Mouse (Mus musculus) embryonic facial prominence, embryonic 14.5 days (tissue): Measurements from ENCODE around the gene Zcchc3. TPM values are rescaled to one million over a fixed set of nuclear protein-coding genes. Genes with fewer than 3 reads are reported as not detected.

Experiments
- ATAC-seq: fragments of 200-750 bp; cut with Nextera tagmentation; 2 replicates; pipeline ENCODE4 v1.8.0; 2017; ENCODE audit warnings: low read depth, moderate number of reproducible peaks, moderate TSS enrichment
- DNase-seq: peaks from one replicate; pipeline ENCODE4 v3.0.0-alpha.2; 2015; ENCODE audit warnings: low spot score
- H3K27ac ChIP-seq: fragments of 300-500 bp; sonication (generic); replicated peaks from 2 replicates; pipeline ENCODE4 v1.5.1; 2014; ENCODE audit warnings: low read depth, mild to moderate bottlenecking, low read length, moderate library complexity
- H3K27me3 ChIP-seq: fragments of 300-500 bp; sonication (generic); replicated peaks from 2 replicates; pipeline ENCODE4 v1.6.1; 2014; ENCODE audit warnings: low read length; ENCODE audit not compliant: control insufficient read depth, insufficient read depth
- H3K36me3 ChIP-seq: fragments of 300-500 bp; sonication (generic); 2 replicates; pipeline ENCODE4 v1.6.1; 2014; ENCODE audit warnings: low read length, mixed read lengths; ENCODE audit not compliant: control insufficient read depth, insufficient read depth
- H3K4me1 ChIP-seq: fragments of 300-500 bp; sonication (generic); 2 replicates; pipeline ENCODE4 v1.6.1; 2014; ENCODE audit warnings: antibody characterized with exemption, low read length; ENCODE audit not compliant: control insufficient read depth, insufficient read depth
- H3K4me2 ChIP-seq: fragments of 300-500 bp; sonication (generic); 2 replicates; pipeline ENCODE4 v1.6.1; 2014; ENCODE audit warnings: low read depth, mild to moderate bottlenecking, low read length, moderate library complexity, mixed read lengths
- H3K4me3 ChIP-seq: fragments of 300-500 bp; sonication (generic); 2 replicates; pipeline ENCODE4 v1.5.1; 2014; ENCODE audit warnings: low read depth, mild to moderate bottlenecking, low read length
- H3K9ac ChIP-seq: fragments of 300-500 bp; sonication (generic); 2 replicates; pipeline ENCODE4 v1.6.1; 2014; ENCODE audit warnings: low read depth, mild to moderate bottlenecking, low read length, moderate library complexity, mixed read lengths
- H3K9me3 ChIP-seq: fragments of 300-500 bp; sonication (generic); 2 replicates; pipeline ENCODE4 v1.6.1; 2016; ENCODE audit warnings: low read length; ENCODE audit not compliant: control insufficient read depth
- WGBS: fragments of 180-500 bp; shearing (Covaris S2); extraction: QIAGEN DNeasy Blood & Tissue Kit; methylation state at CpG from one replicate; pipeline ENCODE4 v1.1.7; 2014; 5-methylcytosine and 5-hydroxymethylcytosine counted together
- polyA plus RNA-seq: library from polyadenylated mRNA; unstranded; fragments of >200 nt; fragmentation: Nextera tagmentation; extraction: Ambion mirVana; gene quantifications from 2 replicates; pipeline ENCODE4 v1.2.1, GENCODE M21; 2014

Zcchc3 gene
- polyA plus RNA-seq, 1 experiment from 2014 or later, result 29.5 TPM

DNA sequence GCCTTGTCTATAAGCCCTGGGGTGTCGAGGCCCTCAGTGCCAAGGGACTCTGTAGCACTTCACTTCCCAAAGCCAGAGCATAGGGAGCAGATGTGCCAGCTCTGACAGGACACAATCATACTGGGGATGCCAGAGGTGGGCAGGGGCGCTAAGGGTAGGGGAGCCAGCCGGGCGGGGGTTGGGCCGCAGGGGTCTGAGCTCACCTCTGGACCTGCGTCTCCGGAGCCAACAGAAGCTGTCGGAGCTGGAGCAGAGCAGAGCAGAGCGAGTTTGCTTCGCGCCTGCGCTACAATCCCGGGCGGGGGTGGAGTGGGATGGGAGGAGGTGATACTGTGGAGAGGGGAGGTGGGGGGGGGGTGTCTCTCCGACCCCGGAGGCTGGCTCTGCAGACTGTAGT is 38.5 kb downstream of the Zcchc3 start, which contains the start of gene Nrsn2:
Gene Nrsn2 (minus strand): TSS at position 294 of the 397 bp plus-strand sequence.
- Histone ChIP-seq H3K27me3 (peaks cover 8% of the 10 kb centered on the region; the same call in 1 of the 2 replicates), H3K9ac (peak within 1 kb of the TSS; percentile 57; the same call in 1 of the 2 replicates), H3K36me3 (no peaks in the 10 kb centered on the region), H3K9me3 (no peaks in the 10 kb centered on the region), H3K4me1 (peaks cover 7% of the 10 kb centered on the region; the same call in 1 of the 2 replicates), H3K27ac (no peak within 1 kb of the TSS; the same call in 1 of the 2 replicates), H3K4me2 (peak within 1 kb of the TSS; percentile 49), H3K4me3 (peak within 1 kb of the TSS; percentile 25)
- WGBS, result 4% methylated on average over 10 of the region's 16 CpGs
- ATAC-seq, result peak; percentile 79
- peak; percentile 36 for DNase-seq

DNA sequence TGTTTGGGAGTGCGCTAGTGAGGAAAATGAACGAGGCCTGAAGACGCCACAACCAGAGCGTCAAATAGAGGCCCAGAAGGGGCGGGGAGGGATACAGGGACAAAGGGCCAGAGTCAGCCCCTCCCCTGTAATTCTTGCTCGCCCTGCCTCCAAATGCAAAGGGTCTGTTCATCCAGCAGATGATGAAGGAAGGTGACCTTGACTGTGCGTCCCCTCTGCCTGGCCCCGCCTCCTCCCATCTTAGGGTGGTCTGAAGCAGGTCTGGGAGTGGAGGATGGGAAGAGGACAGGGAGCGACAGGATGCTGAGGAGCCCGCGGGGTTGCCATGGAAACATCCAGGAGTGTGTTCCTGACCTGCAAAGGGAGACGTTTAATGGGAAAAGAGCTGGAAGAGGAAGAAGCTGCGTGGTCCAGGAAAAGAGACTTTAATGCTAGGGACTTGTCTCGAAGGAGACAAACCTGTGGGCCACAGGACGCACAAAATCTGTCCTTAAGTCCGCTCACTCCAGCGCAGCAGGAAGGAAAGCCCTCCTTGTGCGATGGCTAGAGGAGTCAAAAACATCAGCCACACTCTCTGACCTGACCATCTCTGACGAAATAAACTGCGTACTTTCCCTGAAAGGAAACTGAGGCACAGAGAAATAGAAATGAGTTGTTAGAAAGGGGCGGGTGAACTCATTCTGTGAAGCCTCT is 39.0 kb downstream of the Zcchc3 start:
- no peaks in the 10 kb centered on the region for H3K36me3 ChIP-seq
- ATAC-seq (peak; percentile 67; the same call in 1 of the 2 replicates), DNase-seq (peak; percentile 30)
- H3K4me1 ChIP-seq, result peaks cover 7% of the 10 kb centered on the region; the same call in 1 of the 2 replicates
- WGBS, result 6% methylated on average over 18 of the region's 21 CpGs
- H3K9me3 ChIP-seq, result no peaks in the 10 kb centered on the region
- no peak overlapping the region; the same call in 1 of the 2 replicates for H3K27ac ChIP-seq
- H3K27me3 ChIP-seq, result peaks cover 8% of the 10 kb centered on the region; the same call in 1 of the 2 replicates
- H3K9ac ChIP-seq, result peak overlapping the region; percentile 57; the same call in 1 of the 2 replicates
- H3K4me2 ChIP-seq, result peak overlapping the region; percentile 49
- H3K4me3 ChIP-seq, result peak overlapping the region; percentile 25

DNA sequence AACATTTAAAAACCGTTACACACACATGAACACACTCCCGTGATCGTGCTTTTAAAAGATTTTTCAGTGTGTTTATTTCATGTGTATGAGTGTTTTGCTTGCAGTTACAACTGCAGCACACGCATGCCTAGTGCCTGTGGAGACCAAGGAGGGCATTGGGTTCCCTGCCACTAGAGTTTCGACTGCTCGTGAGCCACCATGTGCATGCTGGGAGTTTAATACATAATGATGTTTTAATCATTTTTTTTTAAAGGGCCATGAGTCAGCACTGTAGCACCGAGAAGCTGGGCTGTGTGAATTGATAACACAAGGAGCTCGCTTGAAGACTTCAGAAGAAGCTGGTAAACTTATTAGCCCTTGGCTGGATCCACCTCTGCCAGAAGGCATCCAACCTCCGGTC is 41.3 kb downstream of the Zcchc3 start:
- H3K9ac ChIP-seq, result no peak overlapping the region
- H3K27ac ChIP-seq, result no peak overlapping the region
- no peaks in the 10 kb centered on the region for H3K36me3 ChIP-seq
- H3K27me3 ChIP-seq, result peaks cover 8% of the 10 kb centered on the region; the same call in 1 of the 2 replicates
- no peak overlapping the region for H3K4me2 ChIP-seq
- WGBS, result 76% methylated on average over 9 of the region's 9 CpGs
- H3K9me3 ChIP-seq, result no peaks in the 10 kb centered on the region
- no peak for DNase-seq
- no peak overlapping the region for H3K4me3 ChIP-seq
- ATAC-seq, result no peak
- H3K4me1 ChIP-seq, result peaks cover 7% of the 10 kb centered on the region; the same call in 1 of the 2 replicates

DNA sequence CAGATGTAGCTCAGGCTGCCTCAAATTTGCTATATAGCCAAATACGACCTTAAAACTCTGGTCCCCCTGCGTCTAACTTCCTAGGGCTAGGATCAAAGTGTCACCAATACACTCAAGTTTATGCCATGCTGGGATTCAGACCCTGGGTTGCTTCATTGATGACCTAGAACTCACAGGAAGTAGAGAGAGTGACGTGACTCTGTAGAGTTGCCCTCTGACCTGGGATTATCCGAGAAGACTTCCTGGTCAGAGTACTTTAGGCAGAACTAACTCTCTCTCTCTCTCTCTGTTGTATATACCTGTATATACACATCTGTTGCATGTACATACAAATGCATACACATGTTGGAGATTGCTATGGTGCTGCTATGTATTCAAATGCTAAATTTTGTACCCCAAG is 42.2 kb downstream of the Zcchc3 start:
- 59% methylated on average over 4 of the region's 4 CpGs for WGBS
- ATAC-seq, result no peak
- no peak overlapping the region for H3K4me2 ChIP-seq

DNA sequence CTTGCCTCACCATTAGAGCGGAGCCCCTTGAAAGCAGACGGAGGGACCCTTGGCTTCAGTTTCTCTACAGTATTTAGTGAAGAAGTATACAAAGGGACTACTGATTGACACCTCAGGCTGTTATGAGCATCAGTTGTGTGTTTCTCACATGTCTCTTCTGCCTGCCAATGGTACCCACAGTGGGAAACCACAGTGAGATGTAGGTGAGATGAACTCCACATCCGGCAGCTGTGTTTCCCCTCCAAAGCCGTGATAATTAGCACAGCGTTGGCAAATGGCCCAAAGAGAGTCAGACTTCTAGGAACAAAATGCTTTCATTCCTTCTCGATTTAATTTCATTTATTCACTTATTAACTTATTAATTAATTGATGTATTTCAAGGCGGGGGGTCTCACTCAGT is 42.7 kb downstream of the Zcchc3 start:
- no peak for DNase-seq
- Histone ChIP-seq H3K36me3 (no peaks in the 10 kb centered on the region), H3K4me1 (peaks cover 7% of the 10 kb centered on the region; the same call in 1 of the 2 replicates), H3K4me2 (no peak overlapping the region), H3K4me3 (no peak overlapping the region), H3K27ac (no peak overlapping the region), H3K27me3 (peaks cover 8% of the 10 kb centered on the region; the same call in 1 of the 2 replicates), H3K9me3 (no peaks in the 10 kb centered on the region), H3K9ac (no peak overlapping the region)
- ATAC-seq, result no peak
- 79% methylated on average over 7 of the region's 7 CpGs for WGBS

More for the DNA sequence above, 42.2 kb downstream of the Zcchc3 start:
- Histone ChIP-seq H3K27ac (no peak overlapping the region), H3K36me3 (no peaks in the 10 kb centered on the region), H3K4me3 (no peak overlapping the region), H3K4me1 (peaks cover 7% of the 10 kb centered on the region; the same call in 1 of the 2 replicates), H3K9me3 (no peaks in the 10 kb centered on the region), H3K9ac (no peak overlapping the region), H3K27me3 (peaks cover 8% of the 10 kb centered on the region; the same call in 1 of the 2 replicates)
- DNase-seq, result no peak

DNA sequence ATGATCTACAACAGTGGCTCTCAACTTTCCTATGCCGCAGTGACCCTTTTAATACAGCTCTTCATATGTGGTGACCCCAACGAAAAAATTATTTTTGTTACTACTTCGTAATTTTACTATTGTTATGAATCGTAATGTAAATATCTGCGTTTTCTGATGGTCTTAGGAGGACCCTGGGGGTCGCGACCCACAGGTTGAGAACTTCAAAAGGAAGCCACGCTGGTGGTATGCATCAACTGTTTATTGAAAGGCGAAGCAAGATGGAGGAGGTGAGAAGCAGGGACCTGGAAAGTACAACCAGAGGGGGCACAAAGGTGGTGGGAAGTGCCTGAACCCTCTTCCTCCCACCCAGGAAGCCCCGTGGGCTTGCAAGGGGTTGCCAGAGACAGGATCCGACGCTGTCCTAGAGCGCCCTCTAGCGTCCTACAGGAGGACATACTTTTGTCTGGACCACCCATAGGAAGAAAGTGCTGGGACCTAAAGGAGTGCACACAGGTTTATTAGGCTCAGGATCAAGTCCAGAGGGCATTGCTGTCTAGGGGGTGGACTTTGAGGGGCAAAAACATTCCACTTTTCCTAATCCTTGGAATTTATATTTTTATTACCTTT is 46.2 kb downstream of the Zcchc3 start:
- ATAC-seq (peak; percentile 67; the same call in 1 of the 2 replicates), DNase-seq (peak; percentile 78)
- Histone ChIP-seq H3K36me3 (no peaks in the 10 kb centered on the region), H3K9me3 (no peaks in the 10 kb centered on the region), H3K27ac (no peak overlapping the region), H3K4me2 (peak overlapping the region; percentile 35; the same call in 1 of the 2 replicates), H3K4me3 (no peak overlapping the region), H3K4me1 (no peaks in the 10 kb centered on the region), H3K27me3 (no peaks in the 10 kb centered on the region), H3K9ac (no peak overlapping the region)
- 27% methylated on average over 14 of the region's 14 CpGs for WGBS

DNA sequence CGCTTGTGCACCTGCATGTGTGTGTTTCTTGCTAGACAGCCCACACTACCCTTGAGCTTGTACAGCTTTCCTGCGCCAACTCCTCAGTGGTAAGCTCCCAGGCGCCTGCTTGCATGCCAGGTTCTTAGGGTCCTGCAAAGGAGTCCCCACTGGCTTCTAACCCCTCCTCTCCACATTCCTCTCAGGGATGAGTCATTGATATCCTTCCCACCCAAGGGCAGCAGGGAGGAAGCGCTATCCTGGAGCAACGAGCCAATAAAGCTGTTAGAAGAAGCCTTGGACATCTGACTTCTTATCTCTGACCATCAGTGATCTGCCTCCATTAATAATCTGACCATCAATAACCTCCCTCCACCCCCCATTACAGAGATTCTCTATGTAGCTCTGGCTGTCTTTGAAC is 46.9 kb downstream of the Zcchc3 start:
- 77% methylated on average over 5 of the region's 5 CpGs for WGBS

DNA sequence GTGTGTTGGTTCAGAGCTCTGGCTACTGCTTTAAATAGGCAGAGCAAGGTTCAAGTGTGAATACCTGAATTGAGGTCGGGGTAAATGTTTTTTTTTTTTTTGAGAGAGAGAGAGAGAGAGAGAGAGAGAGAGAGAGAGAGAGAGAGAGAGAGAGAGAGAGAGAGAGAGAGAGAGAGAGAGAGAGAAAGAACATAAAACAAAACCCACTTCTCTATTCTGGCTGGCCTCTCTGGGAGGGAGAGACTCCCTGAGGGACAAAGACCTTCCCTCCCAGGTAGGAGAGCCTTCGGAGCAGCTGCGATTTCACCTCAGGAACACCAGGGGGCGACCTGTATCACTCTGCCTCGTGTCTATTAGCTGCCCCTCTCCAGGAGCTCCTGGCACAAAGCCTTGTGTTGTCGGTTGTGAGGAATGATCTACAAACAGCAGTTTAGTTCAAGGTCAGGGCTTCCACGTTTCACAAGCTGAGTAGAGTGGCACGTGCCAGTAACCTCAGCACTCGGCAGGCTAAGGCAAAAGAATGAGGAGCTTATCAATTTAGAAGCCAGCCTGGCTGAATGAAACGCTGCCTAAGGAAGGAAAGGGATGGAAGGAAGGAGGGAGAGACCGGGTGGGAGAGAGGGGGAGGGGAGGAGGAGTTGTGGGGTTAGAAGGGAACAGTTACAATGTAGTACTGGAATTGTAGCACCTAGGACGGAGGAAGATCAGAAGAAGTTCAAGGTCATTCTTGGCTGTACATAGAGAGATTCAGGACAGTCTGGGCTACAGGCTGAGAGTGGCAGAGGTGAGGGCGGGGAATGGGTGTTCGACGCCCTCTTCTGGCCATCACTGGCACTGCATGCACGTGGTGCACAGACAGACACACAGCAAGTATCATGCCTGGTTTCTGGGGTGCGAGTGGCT is 51.3 kb downstream of the Zcchc3 start:
- no peaks in the 10 kb centered on the region for H3K36me3 ChIP-seq
- 11% methylated on average over 17 of the region's 17 CpGs for WGBS
- ATAC-seq, result peak; percentile 82
- H3K4me3 ChIP-seq, result peak overlapping the region; percentile 11; the same call in 1 of the 2 replicates
- no peaks in the 10 kb centered on the region for H3K27me3 ChIP-seq
- peak overlapping the region; percentile 47 for H3K4me2 ChIP-seq
- peak; percentile 90 for DNase-seq
- no peaks in the 10 kb centered on the region for H3K9me3 ChIP-seq
- peak overlapping the region; percentile 12; the same call in 1 of the 2 replicates for H3K9ac ChIP-seq
- no peaks in the 10 kb centered on the region for H3K4me1 ChIP-seq
- no peak overlapping the region for H3K27ac ChIP-seq

More for the DNA sequence above, 46.9 kb downstream of the Zcchc3 start:
- Histone ChIP-seq H3K36me3 (no peaks in the 10 kb centered on the region), H3K27ac (no peak overlapping the region), H3K9ac (no peak overlapping the region), H3K4me2 (no peak overlapping the region), H3K4me3 (no peak overlapping the region), H3K9me3 (no peaks in the 10 kb centered on the region), H3K4me1 (no peaks in the 10 kb centered on the region), H3K27me3 (no peaks in the 10 kb centered on the region)
- DNase-seq (no peak), ATAC-seq (no peak)
